Mouse (Mus musculus): ENCODE measurements at regions not wholly inside any gene's neighbourhood (a gene's known extent, or its start where the extent isn't known, plus 50 kb on each side); places are given as distances from the start of the nearest gene placed in this dataset.

- DNase-seq (ENCODE audit: low spot score) = no peak
These were observed 164.3 kb upstream of the Foxd3 start for GRCm38 (mm10) chr4:99491536-99492514.

- no peak for DNase-seq (ENCODE audit: low spot score)
These were observed 152.8 kb upstream of the Foxd3 start for GRCm38 (mm10) chr4:99503221-99503744.

GRCm38 (mm10) chr4:99511993-99512392 lies 144.1 kb upstream of the Foxd3 start:
- DNase-seq (ENCODE audit: low spot score) = no peak

- no peak for DNase-seq (ENCODE audit: low spot score)
These were observed 139.2 kb upstream of the Foxd3 start for GRCm38 (mm10) chr4:99516883-99517282.

- DNase-seq (ENCODE audit: low spot score) = no peak
These were observed 128.7 kb upstream of the Foxd3 start for GRCm38 (mm10) chr4:99527441-99527840.

GRCm38 (mm10) chr4:99544014-99544413 lies 112.1 kb upstream of the Foxd3 start:
- DNase-seq (ENCODE audit: low spot score) = no peak

GRCm38 (mm10) chr4:99545742-99546141 lies 110.4 kb upstream of the Foxd3 start:
- DNase-seq (ENCODE audit: low spot score) = no peak

GRCm38 (mm10) chr4:99557963-99558362 lies 98.1 kb upstream of the Foxd3 start:
- no peak for DNase-seq (ENCODE audit: low spot score)

- DNase-seq (ENCODE audit: low spot score) = no peak
These were observed 95.5 kb upstream of the Foxd3 start for GRCm38 (mm10) chr4:99560604-99561003.

- no peak for DNase-seq (ENCODE audit: low spot score)
These were observed 94.6 kb upstream of the Foxd3 start for GRCm38 (mm10) chr4:99561506-99561937.

- DNase-seq (ENCODE audit: low spot score) = no peak
These were observed 90.7 kb upstream of the Foxd3 start for GRCm38 (mm10) chr4:99565401-99565800.

GRCm38 (mm10) chr4:99572841-99573642 lies 83.1 kb upstream of the Foxd3 start:
- no peak for DNase-seq (ENCODE audit: low spot score)

GRCm38 (mm10) chr4:99574021-99574531 lies 82.0 kb upstream of the Foxd3 start:
- no peak for DNase-seq (ENCODE audit: low spot score)

GRCm38 (mm10) chr4:99574984-99575383 lies 81.1 kb upstream of the Foxd3 start:
- DNase-seq (ENCODE audit: low spot score) = no peak

GRCm38 (mm10) chr4:99597781-99598180 lies 58.3 kb upstream of the Foxd3 start:
- no peak for DNase-seq (ENCODE audit: low spot score)

GRCm38 (mm10) chr4:99600741-99601140 lies 55.4 kb upstream of the Foxd3 start:
- no peak for DNase-seq (ENCODE audit: low spot score)

- no peak for DNase-seq (ENCODE audit: low spot score)
These were observed 54.6 kb upstream of the Foxd3 start for GRCm38 (mm10) chr4:99601463-99601862.
